Mouse (Mus musculus): Measurements from ENCODE around the gene H1f0. TPM values are rescaled to one million over a fixed set of nuclear protein-coding genes. Genes with fewer than 3 reads are reported as not detected.

Gene H1f0
- polyA plus RNA-seq, 2 experiments = 47.8 to 65.2 TPM

DNA sequence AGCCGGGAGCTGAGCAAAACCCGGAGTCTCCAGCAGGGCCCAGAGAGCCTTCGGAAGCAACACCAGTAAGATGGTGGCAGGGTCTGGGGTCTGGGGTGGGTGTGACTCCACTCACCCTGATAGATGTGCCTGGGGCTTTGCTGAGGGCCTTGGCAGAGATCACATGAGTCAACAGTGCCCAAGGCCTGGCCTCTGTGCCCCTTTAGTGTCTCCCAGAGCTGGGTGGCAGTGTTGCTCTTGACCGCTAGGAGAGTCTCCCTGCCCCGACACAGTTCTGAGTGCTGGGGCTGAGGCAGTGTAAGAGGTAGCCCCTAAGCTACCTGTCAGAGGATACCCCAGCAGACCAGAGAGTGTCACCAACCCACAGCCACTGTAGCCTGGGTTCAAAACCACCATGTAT, 26.7 kb upstream of the H1f0 start:
- ATAC-seq (ENCODE audit: insufficient read depth) (no peak), DNase-seq (ENCODE audit: low read depth in 3 of 3, low spot score in 3 of 3) (no peak)
- Histone ChIP-seq H3K27me3 (ENCODE audit: control insufficient read depth, insufficient read depth, low read length) (no peaks in the 10 kb centered on the region), H3K9me3 (ENCODE audit: control insufficient read depth, low read length) (no peaks in the 10 kb centered on the region), H3K4me1 (replicated peaks; ENCODE audit: control insufficient read depth in 2 of 2, insufficient read depth in 2 of 2, low read length in 1 of 2) (no peaks in the 10 kb centered on the region), H3K4me2 (ENCODE audit: low read depth) (no peak overlapping the region), H3K4me3 (ENCODE audit: insufficient read depth in 1 of 2, low read depth in 2 of 2, low read length in 2 of 2) (no peak overlapping the region), H3K27ac (no peak overlapping the region), H3K36me3 (replicated peaks; ENCODE audit: control insufficient read depth, insufficient read depth, low read depth) (peaks cover 6% of the 10 kb centered on the region; the same call in 1 of the 2 replicates), H3K9ac (replicated peaks) (no peak overlapping the region)
- TF ChIP-seq CTCF (IDR thresholded peaks at IDR 0.05; ENCODE audit: low read depth) (no peak), EP300 (IDR thresholded peaks at IDR 0.05; ENCODE audit: low read depth) (no peak)
- 87% methylated on average over 5 of the region's 5 CpGs for WGBS (ENCODE audit: insufficient replicate concordance)

DNA sequence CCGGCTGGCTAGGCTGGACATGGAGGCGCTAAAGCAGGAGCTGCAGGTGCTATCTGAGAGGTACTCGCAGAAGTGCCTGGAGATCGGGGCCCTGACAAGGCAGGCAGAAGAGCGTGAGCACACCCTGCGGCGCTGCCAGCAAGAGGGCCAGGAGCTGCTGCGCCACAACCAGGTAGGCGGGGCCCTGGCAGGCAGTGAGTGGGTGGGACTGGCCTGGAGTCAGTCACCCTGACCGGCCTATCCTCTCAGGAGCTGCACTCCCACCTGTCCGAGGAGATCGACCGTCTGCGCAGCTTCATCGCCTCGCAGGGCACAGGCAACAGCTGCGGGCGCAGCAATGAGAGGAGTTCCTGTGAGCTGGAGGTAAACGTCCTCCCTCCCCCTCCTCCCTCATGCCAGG, 26.2 kb upstream of the H1f0 start:
- H3K4me1 ChIP-seq (replicated peaks; ENCODE audit: control insufficient read depth in 2 of 2, insufficient read depth in 2 of 2, low read length in 1 of 2) = no peaks in the 10 kb centered on the region
- H3K4me3 ChIP-seq (ENCODE audit: insufficient read depth in 1 of 2, low read depth in 2 of 2, low read length in 2 of 2) = no peak overlapping the region
- H3K9ac ChIP-seq (replicated peaks) = no peak overlapping the region
- H3K27ac ChIP-seq = no peak overlapping the region
- H3K4me2 ChIP-seq (ENCODE audit: low read depth) = no peak overlapping the region
- WGBS (ENCODE audit: insufficient replicate concordance) = 76% methylated on average over 19 of the region's 19 CpGs
- ATAC-seq (ENCODE audit: insufficient read depth) (no peak), DNase-seq (ENCODE audit: low read depth in 3 of 3, low spot score in 3 of 3) (no peak)
- TF ChIP-seq CTCF (IDR thresholded peaks at IDR 0.05; ENCODE audit: low read depth) = no peak
- TF ChIP-seq EP300 (IDR thresholded peaks at IDR 0.05; ENCODE audit: low read depth) = no peak
- no peaks in the 10 kb centered on the region for H3K27me3 ChIP-seq (ENCODE audit: control insufficient read depth, insufficient read depth, low read length)
- peaks cover 6% of the 10 kb centered on the region; the same call in 1 of the 2 replicates for H3K36me3 ChIP-seq (replicated peaks; ENCODE audit: control insufficient read depth, insufficient read depth, low read depth)
- no peaks in the 10 kb centered on the region for H3K9me3 ChIP-seq (ENCODE audit: control insufficient read depth, low read length)

DNA sequence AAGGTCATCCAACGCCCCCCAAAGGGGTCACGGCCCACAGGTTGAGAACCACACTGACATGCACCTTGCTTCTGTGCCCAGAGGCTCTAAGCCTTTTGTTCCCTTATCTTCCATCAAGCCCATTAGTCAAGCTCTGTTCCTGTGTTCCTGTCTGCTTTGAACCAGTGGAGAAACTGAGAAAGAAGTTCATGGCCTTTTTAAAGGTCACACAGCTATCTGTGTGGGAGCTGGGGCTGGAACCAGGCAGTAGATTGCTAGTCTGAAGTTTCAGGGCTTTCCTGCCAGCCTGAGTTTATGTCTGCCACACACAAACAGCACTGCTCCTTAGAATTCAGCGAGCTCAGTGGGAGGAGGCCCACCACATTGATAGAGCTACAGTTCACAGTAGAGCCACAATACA, 25.2 kb upstream of the H1f0 start:
- H3K27me3 ChIP-seq (ENCODE audit: control insufficient read depth, insufficient read depth, low read length) = no peaks in the 10 kb centered on the region
- TF ChIP-seq EP300 (IDR thresholded peaks at IDR 0.05; ENCODE audit: low read depth) (no peak), CTCF (IDR thresholded peaks at IDR 0.05; ENCODE audit: low read depth) (no peak)
- H3K4me1 ChIP-seq (replicated peaks; ENCODE audit: control insufficient read depth in 2 of 2, insufficient read depth in 2 of 2, low read length in 1 of 2) = no peaks in the 10 kb centered on the region
- ATAC-seq (ENCODE audit: insufficient read depth) (no peak), DNase-seq (ENCODE audit: low read depth in 3 of 3, low spot score in 3 of 3) (no peak)
- H3K4me3 ChIP-seq (ENCODE audit: insufficient read depth in 1 of 2, low read depth in 2 of 2, low read length in 2 of 2) = no peak overlapping the region
- no peaks in the 10 kb centered on the region for H3K9me3 ChIP-seq (ENCODE audit: control insufficient read depth, low read length)
- H3K9ac ChIP-seq (replicated peaks) = no peak overlapping the region
- peaks cover 6% of the 10 kb centered on the region; the same call in 1 of the 2 replicates for H3K36me3 ChIP-seq (replicated peaks; ENCODE audit: control insufficient read depth, insufficient read depth, low read depth)
- 72% methylated on average over 3 of the region's 3 CpGs for WGBS (ENCODE audit: insufficient replicate concordance)
- H3K27ac ChIP-seq = no peak overlapping the region
- no peak overlapping the region for H3K4me2 ChIP-seq (ENCODE audit: low read depth)

DNA sequence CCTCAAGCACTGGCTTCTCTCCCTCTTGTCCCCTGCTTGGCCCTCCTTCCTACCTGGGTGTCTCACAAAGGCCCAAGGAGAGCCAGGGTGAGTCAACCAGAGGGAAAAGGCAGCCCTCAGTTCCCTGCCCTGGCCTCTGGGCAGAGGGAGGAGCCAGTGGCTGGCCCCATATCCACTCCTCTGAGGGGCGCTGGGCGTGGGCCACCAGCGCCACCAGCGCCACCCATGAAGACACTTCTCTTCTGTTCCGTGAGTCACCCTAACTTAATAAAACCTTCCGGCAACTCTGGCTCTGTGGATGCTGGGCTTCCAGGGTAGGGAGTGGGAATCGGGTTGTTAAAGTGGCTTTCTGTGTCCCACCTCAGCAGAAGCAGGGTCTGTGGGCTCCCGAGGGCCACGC, 22.7 kb upstream of the H1f0 start:
- no peak overlapping the region for H3K9ac ChIP-seq (replicated peaks)
- no peaks in the 10 kb centered on the region for H3K27me3 ChIP-seq (ENCODE audit: control insufficient read depth, insufficient read depth, low read length)
- H3K4me1 ChIP-seq (replicated peaks; ENCODE audit: control insufficient read depth in 2 of 2, insufficient read depth in 2 of 2, low read length in 1 of 2) = no peaks in the 10 kb centered on the region
- ATAC-seq (ENCODE audit: insufficient read depth) (no peak), DNase-seq (ENCODE audit: low read depth in 3 of 3, low spot score in 3 of 3) (no peak)
- 72% methylated on average over 9 of the region's 9 CpGs for WGBS (ENCODE audit: insufficient replicate concordance)
- no peak overlapping the region for H3K4me2 ChIP-seq (ENCODE audit: low read depth)
- no peak overlapping the region for H3K4me3 ChIP-seq (ENCODE audit: insufficient read depth in 1 of 2, low read depth in 2 of 2, low read length in 2 of 2)
- H3K36me3 ChIP-seq (replicated peaks; ENCODE audit: control insufficient read depth, insufficient read depth, low read depth) = peaks cover 6% of the 10 kb centered on the region; the same call in 1 of the 2 replicates
- no peak for TF ChIP-seq CTCF (IDR thresholded peaks at IDR 0.05; ENCODE audit: low read depth)
- no peak for TF ChIP-seq EP300 (IDR thresholded peaks at IDR 0.05; ENCODE audit: low read depth)
- no peak overlapping the region for H3K27ac ChIP-seq
- no peaks in the 10 kb centered on the region for H3K9me3 ChIP-seq (ENCODE audit: control insufficient read depth, low read length)

DNA sequence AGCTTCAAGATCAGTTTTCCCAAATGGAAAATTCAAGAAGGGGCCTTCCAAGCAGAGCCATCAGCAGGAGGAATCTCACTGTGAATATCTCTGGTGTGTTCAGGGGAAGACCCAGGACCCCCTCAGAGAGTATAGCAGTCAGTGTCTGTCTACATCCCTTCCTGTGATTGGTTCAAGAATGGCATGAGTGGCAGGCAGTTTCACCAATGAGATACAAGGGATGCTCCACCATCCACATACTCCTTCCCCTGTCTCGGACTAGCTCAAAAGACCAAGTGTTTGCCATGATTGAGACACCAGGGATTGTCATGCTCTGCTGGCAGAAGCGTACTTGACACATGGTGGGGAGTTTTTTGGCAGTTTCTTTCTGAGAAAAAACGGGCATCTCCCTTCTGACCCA, 21.6 kb upstream of the H1f0 start:
- no peaks in the 10 kb centered on the region for H3K27me3 ChIP-seq (ENCODE audit: control insufficient read depth, insufficient read depth, low read length)
- H3K4me3 ChIP-seq (ENCODE audit: insufficient read depth in 1 of 2, low read depth in 2 of 2, low read length in 2 of 2) = no peak overlapping the region
- H3K27ac ChIP-seq = no peak overlapping the region
- no peaks in the 10 kb centered on the region for H3K4me1 ChIP-seq (replicated peaks; ENCODE audit: control insufficient read depth in 2 of 2, insufficient read depth in 2 of 2, low read length in 1 of 2)
- H3K9me3 ChIP-seq (ENCODE audit: control insufficient read depth, low read length) = no peaks in the 10 kb centered on the region
- peaks cover 6% of the 10 kb centered on the region; the same call in 1 of the 2 replicates for H3K36me3 ChIP-seq (replicated peaks; ENCODE audit: control insufficient read depth, insufficient read depth, low read depth)
- 62% methylated on average over 3 of the region's 3 CpGs for WGBS (ENCODE audit: insufficient replicate concordance)
- TF ChIP-seq CTCF (IDR thresholded peaks at IDR 0.05; ENCODE audit: low read depth) = no peak
- TF ChIP-seq EP300 (IDR thresholded peaks at IDR 0.05; ENCODE audit: low read depth) = no peak
- H3K9ac ChIP-seq (replicated peaks) = no peak overlapping the region
- no peak overlapping the region for H3K4me2 ChIP-seq (ENCODE audit: low read depth)
- ATAC-seq (ENCODE audit: insufficient read depth) (no peak), DNase-seq (ENCODE audit: low read depth in 3 of 3, low spot score in 3 of 3) (no peak)
